Mouse (Mus musculus) thymus, adult 2 months (tissue): ENCODE measurements around the gene Atxn1.

Experiments
- CTCF ChIP-seq: fragments of 200-500 bp; IDR thresholded peaks from 2 replicates; pipeline ENCODE4 v1.5.1; 2012; ENCODE audit warnings: mild to moderate bottlenecking, control low read depth, low read length, moderate library complexity, borderline replicate concordance; ENCODE audit not compliant: control insufficient read depth, poor library complexity, insufficient read depth; ENCODE audit errors: extremely low read depth
- POLR2A ChIP-seq: fragments of 200-500 bp; IDR thresholded peaks from 2 replicates; pipeline ENCODE4 v1.6.1; 2012; ENCODE audit warnings: mild to moderate bottlenecking, low read length, control low read depth, moderate library complexity; ENCODE audit not compliant: control insufficient read depth, poor library complexity, insufficient read depth; ENCODE audit errors: extremely low read depth

DNA sequence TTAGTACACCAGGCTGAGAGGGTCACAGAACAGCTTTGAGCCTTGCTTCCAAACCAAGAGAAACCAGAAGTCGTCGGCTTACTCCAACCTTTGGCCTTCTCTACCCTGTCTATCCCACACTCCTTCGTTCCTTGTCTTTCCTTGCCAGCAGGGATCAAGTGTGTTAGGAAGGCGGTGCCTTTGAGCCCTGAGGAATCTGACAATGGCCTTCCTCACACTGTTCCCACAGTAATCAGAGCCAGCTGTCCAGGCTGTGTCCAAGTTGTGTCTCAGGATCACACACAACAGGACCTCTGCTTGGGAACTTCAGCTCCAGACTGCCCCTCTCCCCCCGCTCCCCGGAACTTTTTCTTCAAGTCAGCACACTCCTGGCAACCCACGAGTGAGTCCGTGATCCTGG is 215.6 kb downstream of the Atxn1 start:
- no peak for TF ChIP-seq CTCF
- TF ChIP-seq POLR2A = no peak
